Mouse (Mus musculus): ENCODE results near the gene Atpif1.

The Atpif1 gene

GRCm38 (mm10) chr4:132526678-132527077 lies 6.8 kb downstream of the Atpif1 start:
- peak; percentile 59 for DNase-seq (ENCODE audit: low read depth, low spot score)

- no peak for DNase-seq (ENCODE audit: low read depth, low spot score)
These were observed 8.7 kb downstream of the Atpif1 start for GRCm38 (mm10) chr4:132524808-132525207.

DNA sequence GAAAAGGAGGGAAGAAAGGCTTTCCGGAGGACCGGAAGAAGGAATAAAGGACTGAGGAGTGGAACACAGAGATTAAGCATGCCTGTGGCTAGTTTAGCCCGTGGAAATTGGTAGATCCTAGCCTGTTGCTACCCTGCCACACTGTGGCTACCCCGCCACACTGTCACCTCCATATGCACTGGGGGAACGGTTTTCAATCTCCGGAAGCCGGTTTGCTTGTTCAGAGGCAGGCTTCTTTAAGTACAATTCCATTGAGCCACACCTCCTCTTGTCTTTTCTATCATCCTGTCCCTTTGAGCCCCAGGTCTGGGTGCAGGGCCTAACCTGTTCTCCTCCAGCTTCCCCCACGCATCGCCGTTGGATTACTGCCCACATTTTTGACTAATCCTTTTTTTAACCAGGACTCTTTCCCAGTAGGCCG lies 9.1 kb downstream of the Atpif1 start:
- no peak for DNase-seq (ENCODE audit: low read depth, low spot score)

DNA sequence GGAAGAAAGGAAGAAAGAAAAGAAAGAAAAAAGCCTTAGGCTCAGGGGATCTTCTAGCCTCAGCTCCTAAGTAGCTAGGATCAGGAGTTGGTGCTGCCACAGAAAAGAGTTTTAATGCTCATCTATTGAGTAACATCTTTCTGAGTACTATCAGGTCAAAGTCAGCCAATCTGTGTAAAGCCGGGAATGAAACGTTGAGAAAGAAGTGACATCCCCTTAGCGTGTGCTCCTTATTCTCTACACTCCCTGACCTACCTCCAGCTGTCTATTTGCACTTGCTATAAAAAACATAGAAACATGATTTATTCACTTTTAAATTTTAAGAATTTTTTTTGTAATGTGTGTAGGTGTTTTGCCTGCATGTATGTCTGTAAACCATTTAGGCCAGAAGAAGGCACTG lies 14.3 kb downstream of the Atpif1 start:
- DNase-seq (ENCODE audit: low read depth, low spot score): no peak

GRCm38 (mm10) chr4:132518066-132518465 lies 15.4 kb downstream of the Atpif1 start:
- no peak for DNase-seq (ENCODE audit: low read depth, low spot score)

DNA sequence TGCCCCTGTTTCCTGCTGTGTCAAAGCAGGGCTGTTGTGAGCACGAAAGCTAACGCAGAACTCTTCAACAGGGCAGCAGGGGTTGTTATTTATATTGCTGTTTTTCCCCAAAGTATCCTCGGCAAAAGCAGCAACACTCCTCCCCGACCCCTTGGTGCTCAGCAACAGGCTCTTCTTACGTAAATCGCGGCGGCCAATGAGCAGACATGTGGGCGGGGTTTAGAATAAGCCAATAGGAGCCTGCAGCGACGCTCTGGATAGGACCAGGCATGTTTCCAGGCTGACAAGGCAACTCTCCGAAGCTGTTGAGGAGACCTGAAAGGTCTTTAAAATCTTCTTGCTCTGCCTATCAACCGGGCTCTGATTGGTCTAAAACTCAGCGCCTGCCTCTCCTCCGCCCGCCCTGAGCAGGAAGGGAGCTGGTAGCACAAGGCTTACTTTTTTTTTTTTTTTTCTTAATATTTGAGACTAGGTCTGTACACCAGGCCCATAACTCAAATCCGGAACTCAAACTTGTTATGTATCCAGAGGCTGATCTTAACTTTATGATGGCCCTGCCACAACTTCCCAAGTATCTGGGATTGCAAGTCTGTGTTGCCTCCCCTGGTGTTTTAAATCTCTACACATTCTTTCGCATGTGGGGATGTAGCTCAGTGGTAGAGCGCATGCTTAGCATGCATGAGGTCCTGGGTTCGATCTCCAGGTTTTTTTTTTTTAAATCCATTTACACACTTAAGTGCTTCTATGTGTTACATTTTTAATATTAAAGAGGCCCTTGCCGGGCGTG lies 17.9 kb downstream of the Atpif1 start:
- peak; percentile 98 for DNase-seq (ENCODE audit: low read depth, low spot score)

DNA sequence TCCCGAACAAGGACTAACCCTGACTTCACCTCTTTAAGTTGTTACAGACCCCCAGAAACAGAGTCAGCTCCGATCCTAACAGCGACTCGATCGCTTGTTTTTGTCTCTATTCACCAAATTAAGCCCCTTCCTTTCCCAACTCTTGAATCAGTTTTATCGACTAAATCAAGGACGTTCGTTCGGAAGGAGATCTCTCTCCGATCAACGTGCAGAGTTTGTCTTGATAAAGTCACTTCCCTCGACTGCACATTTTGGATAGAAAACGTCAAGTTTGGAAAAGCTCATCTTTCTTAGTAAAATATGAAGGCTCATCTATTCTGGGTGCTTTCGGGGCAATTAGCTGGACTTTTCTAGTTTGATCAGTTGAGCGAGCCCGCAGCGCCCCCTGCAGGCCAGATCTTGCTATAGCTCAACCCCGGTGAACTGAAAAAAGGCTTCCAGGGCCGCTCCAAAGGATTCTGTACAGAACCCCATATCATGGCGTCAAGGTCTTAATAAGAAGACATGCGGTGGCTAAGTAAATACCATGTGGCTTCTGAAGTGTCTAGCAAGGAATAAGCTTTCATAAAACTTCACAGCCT lies 18.8 kb downstream of the Atpif1 start:
- DNase-seq (ENCODE audit: low read depth, low spot score): peak; percentile 91

DNA sequence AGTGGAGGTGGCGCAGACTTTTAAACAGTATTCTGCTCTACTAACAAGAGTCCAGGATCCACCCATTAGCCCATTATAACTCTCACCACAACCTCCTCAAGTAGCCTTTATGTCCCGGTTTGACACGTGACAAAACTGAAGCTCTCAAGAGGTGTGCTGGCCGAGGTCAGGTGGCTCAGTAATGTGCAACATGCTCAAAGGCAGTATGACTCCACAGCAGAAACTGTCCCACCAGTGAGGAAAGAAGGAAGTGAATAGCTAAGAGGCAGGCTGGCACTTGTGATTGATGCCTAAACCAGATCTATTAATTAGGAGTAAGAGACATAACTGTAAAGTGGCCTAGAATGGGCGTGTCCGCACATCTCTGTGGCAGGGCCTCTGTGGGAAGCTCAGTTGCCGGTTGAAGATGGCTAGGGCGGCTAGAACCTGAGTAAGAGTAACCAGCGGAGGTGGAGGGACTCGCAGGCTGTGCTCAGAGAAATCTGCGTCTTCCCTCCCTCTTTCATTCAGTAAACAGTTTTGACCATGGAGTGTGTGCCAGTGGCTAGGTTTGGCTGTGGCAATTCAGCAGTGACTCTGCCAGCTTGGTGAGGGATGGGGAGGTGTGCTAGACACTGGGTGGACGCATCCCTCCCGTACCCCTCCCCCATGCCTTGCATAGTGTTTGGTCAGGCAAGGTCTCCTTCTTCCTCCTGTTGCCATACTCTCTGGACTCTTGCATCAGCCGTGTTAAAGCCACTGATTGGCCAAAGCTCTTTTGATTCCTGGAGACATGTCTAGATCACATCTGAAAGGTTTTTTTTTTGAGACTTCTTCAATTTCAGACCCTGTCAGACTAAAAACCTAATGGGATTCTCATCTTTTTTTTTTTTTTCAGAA lies 19.8 kb downstream of the Atpif1 start:
- DNase-seq (ENCODE audit: low read depth, low spot score): peak; percentile 92

GRCm38 (mm10) chr4:132512080-132512479 lies 21.4 kb downstream of the Atpif1 start:
- DNase-seq (ENCODE audit: low read depth, low spot score): no peak

- DNase-seq (ENCODE audit: low read depth, low spot score): peak; percentile 99
These were observed 23.1 kb downstream of the Atpif1 start, which contains the start of gene Sesn2 for GRCm38 (mm10) chr4:132510352-132510798. Gene Sesn2, minus strand, starts transcription at chr4:132510501.

GRCm38 (mm10) chr4:132509621-132510296 lies 23.7 kb downstream of the Atpif1 start:
- peak; percentile 76 for DNase-seq (ENCODE audit: low read depth, low spot score)

GRCm38 (mm10) chr4:132507210-132507609 lies 26.2 kb downstream of the Atpif1 start:
- no peak for DNase-seq (ENCODE audit: low read depth, low spot score)

DNA sequence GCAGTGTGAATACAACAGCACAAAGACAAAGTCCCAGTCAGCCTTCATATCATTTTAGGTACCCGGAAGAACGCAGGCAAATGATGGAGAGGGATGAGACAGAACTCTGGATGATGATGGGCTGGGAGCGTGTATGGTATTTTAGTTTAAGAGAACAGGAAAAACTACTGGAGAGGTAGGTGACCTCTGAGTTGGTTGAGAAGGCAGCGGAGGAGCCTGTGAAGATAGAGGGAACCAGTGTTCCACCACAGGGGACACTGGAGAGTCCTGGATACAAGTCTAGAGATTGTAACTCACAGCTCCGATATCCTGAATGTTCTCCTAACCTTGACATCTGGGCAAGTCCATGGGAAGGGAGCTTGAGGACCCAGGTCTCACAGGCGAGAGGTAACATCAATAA lies 27.2 kb downstream of the Atpif1 start:
- DNase-seq (ENCODE audit: low read depth, low spot score): no peak

DNA sequence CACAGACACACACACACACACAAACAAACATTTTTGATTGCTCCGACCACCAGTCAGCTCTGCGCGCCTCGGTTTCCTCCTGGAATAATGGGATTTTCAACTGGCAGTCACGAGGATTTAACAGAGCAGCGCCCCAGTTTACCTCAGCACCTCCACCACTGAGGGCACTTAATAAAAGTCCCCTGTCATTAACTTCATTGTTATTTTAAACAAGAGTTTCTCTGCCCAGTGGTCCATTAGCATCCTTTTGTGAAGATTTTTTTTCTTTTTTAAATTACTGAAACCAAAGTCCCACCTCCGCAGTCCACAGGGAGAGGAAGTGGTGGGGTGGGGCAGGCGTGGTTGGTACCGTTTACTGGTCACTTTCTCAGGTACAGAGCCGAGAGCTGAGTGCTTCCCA lies 27.7 kb downstream of the Atpif1 start:
- DNase-seq (ENCODE audit: low read depth, low spot score): no peak

DNA sequence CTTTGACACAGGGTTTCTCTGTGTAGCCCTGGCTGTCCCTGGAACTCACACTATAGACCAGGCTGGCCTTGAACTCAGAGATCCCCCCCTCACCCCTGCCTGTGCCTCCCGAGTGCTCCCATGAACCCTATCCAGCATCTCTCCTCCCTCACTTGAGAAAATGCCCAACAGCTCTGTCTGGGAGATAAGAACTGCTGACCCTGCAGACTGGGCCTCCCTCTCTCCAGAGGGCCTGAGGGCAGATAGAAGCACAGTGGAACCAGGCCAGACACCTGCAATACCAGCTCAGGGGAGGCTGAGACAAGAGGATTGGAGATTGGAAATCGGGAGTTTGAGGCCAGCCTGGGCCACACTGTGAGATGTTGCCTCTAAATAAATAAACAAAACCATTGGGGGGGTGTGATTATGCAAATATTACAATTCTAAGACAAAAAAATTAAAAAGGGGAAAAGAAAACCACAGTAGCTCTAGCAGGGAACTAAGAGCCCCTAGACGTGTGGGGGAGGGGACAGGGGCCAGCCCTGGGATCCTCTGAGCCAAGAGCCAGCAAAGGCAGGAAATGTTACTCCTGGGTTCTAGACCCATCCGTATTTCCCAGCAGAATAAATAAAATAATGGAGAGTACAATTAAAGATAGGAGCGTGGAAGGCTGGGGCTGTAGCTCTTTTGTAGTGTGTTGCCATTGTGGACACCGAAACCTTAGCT lies 28.3 kb downstream of the Atpif1 start:
- peak; percentile 45 for DNase-seq (ENCODE audit: low read depth, low spot score)

DNA sequence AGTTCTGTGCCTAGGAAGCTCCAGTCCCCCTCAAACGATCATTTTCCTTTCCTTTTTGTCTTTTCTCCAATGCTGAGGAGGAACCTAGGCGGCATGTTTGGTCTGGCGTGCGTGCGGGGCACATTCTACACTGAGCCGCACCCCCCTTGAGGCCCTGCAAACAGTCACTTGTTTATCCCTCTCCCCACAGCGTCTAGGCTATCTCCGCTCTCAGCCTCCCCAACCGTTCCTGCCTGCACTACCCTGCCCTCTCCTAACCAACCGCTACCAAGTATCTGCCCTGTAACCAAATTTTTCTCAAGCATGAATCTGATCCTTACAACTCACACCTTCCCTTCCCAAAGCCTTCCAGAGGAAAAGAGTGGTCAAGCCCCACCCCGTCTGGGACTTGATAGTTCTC lies 30.1 kb downstream of the Atpif1 start:
- DNase-seq (ENCODE audit: low read depth, low spot score): no peak

DNA sequence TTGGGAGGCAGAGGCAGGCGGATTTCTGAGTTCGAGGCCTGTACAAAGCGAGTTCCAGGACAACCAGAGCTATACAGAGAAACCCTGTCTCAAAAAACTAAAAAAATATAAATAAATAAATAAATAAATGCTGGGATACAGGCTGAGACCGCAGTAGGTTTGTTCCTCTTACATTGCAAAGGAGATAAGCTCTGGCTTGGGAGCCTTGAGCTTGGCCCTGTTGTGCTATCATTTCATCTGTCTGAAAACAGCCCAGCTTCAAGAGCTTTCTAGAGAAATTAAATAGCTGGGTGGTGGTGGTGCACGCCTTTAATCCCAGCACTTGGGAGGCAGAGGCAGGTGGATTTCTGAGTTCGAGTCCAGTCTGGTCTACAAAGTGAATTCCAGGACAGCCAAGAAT lies 31.8 kb downstream of the Atpif1 start:
- DNase-seq (ENCODE audit: low read depth, low spot score): no peak

- DNase-seq (ENCODE audit: low read depth, low spot score): no peak
These were observed 39.1 kb downstream of the Atpif1 start for GRCm38 (mm10) chr4:132494271-132494918.

GRCm38 (mm10) chr4:132492178-132493060 lies 41.0 kb downstream of the Atpif1 start:
- DNase-seq (ENCODE audit: low read depth, low spot score): no peak

Measured in A20 (cell line).